Mouse (Mus musculus) lung, adult 18-20 months (tissue): ENCODE results near the gene Vmn2r11.
A peak's percentile ranks its signal among the peaks of the same experiment; 100 is the strongest.
"Not testable (repeated sequence)": the region's sequence is repeated elsewhere in the genome, so short reads cannot be mapped to it uniquely, and the experiment has no call there.

Experiments
- DNase-seq, 2 experiments: peaks; one replicate each; pipeline ENCODE4 v3.0.0; 2022; ENCODE audit warnings: mixed read lengths in 2 of 2

The Vmn2r11 gene

GRCm38 (mm10) chr5:109059469-109059868 is at the start of gene Vmn2r11:
TSS of gene Vmn2r11 (minus strand) at chr5:109059569.
- DNase-seq, result not testable (repeated sequence)

DNA sequence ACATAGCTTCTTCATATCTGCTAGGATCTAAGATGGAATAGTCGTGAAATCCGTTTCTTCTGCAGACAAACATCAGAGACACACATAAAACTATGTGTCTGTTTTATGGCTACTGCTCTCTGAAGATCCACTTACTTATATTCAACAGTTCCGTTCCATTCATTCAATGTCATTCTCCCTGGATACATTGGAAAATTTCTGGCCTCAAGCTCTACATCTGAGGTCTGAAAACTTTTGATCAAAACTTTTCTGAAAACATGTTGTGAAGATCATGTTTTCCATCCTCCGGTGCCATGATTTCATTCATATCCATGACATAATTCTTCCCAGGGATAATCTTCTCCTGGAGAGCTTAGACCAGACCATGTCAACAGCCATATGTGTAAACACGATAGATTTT is 38.5 kb upstream of the Vmn2r11 start, which contains the start of gene Vmn2r12:
TSS of gene Vmn2r12 (minus strand) at position 101 of the 400 bp plus-strand sequence.
- not testable (repeated sequence) for DNase-seq

DNA sequence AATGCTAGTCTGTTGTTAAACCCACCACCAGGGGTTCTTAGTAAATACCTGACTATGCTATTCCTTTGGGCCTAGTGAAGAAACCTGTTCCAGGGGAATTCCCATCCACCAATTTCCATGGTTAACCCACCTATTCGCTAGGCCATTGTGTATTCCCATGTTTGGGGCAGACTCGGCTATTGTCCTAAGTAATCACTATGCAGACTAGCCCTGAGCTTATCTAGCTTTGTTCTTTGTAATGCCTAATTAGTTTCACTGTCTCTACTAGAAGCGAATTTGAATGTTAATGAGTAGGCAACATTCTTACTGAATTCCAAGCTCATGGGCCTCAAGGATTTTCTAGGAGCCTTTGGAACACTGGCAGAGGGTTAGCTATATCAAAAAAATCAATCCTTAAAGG is 37.1 kb upstream of the Vmn2r11 start:
- DNase-seq, result not testable (repeated sequence)

DNA sequence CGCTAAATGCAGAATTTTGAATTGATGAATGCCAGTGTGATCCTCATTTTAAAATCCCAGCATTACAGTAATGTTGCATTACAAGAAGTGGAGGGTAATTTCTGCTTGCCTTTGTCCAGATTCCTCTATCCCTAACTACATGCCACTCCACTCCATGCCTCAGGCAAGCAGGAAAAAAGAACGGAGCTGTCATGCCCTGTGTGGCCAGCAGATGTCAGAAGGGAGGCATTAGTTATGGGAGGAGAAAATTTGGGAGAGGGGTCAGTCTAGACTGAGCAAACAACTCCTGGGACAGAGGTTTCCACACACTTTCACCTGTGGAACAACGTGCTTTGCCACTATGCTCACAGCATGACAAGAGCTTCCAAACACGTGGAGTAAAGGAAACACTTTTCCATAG is 12.6 kb upstream of the Vmn2r11 start:
- peak; percentile 3 to 10 for DNase-seq

- DNase-seq, result peak; percentile 6 to 19
Observed at GRCm38 (mm10) chr5:109055286-109055685, 4.1 kb downstream of the Vmn2r11 start.

DNA sequence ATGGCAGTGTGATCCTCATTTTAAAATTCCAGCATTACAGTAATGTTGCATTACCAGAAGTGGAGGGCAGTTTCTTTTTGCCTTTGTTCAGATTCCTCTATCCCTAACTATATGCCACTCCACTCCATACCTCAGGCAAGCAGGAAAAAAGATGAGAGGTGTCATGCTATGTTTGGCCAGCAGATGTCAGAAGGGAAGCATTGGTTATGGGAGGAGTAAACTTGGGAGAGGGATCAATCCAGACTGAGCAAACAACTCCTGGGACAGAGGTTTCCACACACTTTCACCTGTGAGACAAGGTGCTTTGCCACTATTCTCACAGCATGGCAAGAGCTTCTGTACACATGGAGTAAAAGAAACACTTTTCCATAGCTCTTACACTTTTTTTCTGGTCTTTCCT is 26.8 kb downstream of the Vmn2r11 start:
- DNase-seq, result peak; percentile 17 to 19

- not testable (repeated sequence) for DNase-seq
Observed at GRCm38 (mm10) chr5:109006427-109006826, 52.9 kb downstream of the Vmn2r11 start, which contains the start of gene Vmn2r10. TSS of gene Vmn2r10 (minus strand) at chr5:109006527.
